Mouse (Mus musculus): ENCODE data around the gene Vmn1r1. TPM values are rescaled to one million over a fixed set of nuclear protein-coding genes. Genes with fewer than 3 reads are reported as not detected.
"Not testable (repeated sequence)": the region's sequence is repeated elsewhere in the genome, so short reads cannot be mapped to it uniquely, and the experiment has no call there.

Vmn1r1 gene
- polyA plus RNA-seq (2015; fragmentation: Nextera tagmentation; extraction: Ambion mirVana), result not detected in 2 replicates

DNA sequence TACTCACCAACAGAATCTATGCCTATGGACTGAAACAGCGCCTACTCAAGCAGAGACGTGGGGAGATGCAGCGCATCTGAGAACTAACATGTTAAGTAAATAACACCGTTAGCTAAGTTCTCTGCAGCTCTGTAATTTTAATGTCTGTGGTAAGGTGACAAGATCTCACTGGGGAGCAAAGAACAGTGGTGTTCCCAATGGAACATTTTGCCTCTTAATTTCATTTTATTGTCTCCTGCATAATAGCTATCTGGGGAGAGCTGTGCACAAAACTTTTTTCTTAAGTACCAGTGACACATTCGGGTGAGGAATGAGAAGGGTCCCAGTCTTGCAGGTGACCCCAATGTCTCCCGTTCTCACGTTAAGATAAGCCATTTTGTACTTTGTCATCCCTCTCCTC lies at the start of gene Vmn1r1:
Gene Vmn1r1, minus strand, starts transcription at position 101 of the 400 bp plus-strand sequence.
- ATAC-seq (ENCODE audit: low read depth), result no peak
- H3K9me3 ChIP-seq (replicated peaks; ENCODE audit: control insufficient read depth, low read length), result no peaks in the 10 kb centered on the region
- 64% methylated on average over 7 of the region's 7 CpGs for WGBS (ENCODE audit: insufficient replicate concordance)

DNA sequence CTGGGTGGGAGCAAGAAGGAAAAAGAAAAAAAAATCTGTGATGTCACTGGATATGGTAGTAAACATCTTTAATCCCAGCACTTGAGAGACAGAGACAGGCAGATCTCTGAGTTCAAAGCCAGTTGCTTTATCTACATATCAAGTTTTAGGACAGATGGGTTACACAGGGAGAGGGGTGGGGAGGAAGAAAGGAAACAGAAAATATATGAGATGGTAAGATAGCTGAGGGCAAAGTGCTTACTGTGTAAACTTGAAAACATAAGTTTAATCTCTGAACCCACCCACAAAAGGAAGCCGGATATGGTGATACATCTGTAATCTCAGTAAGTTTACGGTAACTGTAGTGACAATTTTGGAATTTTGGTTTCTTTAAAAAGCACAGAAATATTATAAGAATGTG lies 46.0 kb upstream of the Vmn1r1 start:
- no peaks in the 10 kb centered on the region for H3K36me3 ChIP-seq (ENCODE audit: control insufficient read depth, insufficient read depth)
- no peaks in the 10 kb centered on the region for H3K9me3 ChIP-seq (replicated peaks; ENCODE audit: control insufficient read depth, low read length)
- no peak overlapping the region for H3K27ac ChIP-seq (ENCODE audit: low read length)
- ATAC-seq (ENCODE audit: low read depth), result no peak
- WGBS (ENCODE audit: insufficient replicate concordance), result 55% methylated on average over 2 of the region's 2 CpGs
- H3K4me3 ChIP-seq (ENCODE audit: low read depth, low read length), result no peak overlapping the region
- no peak overlapping the region for H3K9ac ChIP-seq (ENCODE audit: low read depth, low read length)
- H3K4me2 ChIP-seq (ENCODE audit: low read depth, low read length), result no peak overlapping the region
- no peaks in the 10 kb centered on the region for H3K27me3 ChIP-seq (ENCODE audit: control insufficient read depth, insufficient read depth, low read depth, low read length)
- no peaks in the 10 kb centered on the region for H3K4me1 ChIP-seq (ENCODE audit: control insufficient read depth, low read depth, low read length)

More for the DNA sequence above, at the start of gene Vmn1r1:
- Histone ChIP-seq H3K9ac (ENCODE audit: low read depth, low read length) (no peak within 1 kb of the TSS), H3K4me2 (ENCODE audit: low read depth, low read length) (no peak within 1 kb of the TSS), H3K27me3 (ENCODE audit: control insufficient read depth, insufficient read depth, low read depth, low read length) (no peaks in the 10 kb centered on the region), H3K4me1 (ENCODE audit: control insufficient read depth, low read depth, low read length) (no peaks in the 10 kb centered on the region), H3K36me3 (ENCODE audit: control insufficient read depth, insufficient read depth) (no peaks in the 10 kb centered on the region), H3K4me3 (ENCODE audit: low read depth, low read length) (no peak within 1 kb of the TSS), H3K27ac (ENCODE audit: low read length) (no peak within 1 kb of the TSS)

DNA sequence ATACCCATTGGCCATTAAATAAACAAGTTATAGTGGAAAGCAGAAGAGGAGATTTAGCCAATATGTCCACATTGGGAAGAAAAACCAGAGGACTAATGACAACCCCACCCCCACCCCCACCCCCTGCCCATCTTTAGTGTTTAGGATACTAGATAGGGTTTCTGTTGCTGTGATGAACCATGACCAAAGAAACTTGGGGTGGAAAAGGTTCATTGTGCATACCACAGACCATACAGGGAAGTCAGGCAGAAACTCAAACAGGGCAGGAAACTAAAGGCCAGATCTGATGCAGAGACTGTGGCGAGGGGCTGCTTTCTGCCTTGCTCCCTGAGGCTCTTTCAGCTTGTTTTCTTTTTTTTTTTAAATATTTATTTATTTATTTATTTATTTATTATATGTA lies 28.3 kb upstream of the Vmn1r1 start:
- H3K4me2 ChIP-seq (ENCODE audit: low read depth, low read length), result no peak overlapping the region
- no peaks in the 10 kb centered on the region; the same call in 1 of the 2 replicates for H3K4me1 ChIP-seq (ENCODE audit: control insufficient read depth, low read depth, low read length)
- no peak overlapping the region for H3K9ac ChIP-seq (ENCODE audit: low read depth, low read length)
- no peak for ATAC-seq (ENCODE audit: low read depth)
- no peak overlapping the region for H3K4me3 ChIP-seq (ENCODE audit: low read depth, low read length)
- no peaks in the 10 kb centered on the region for H3K9me3 ChIP-seq (replicated peaks; ENCODE audit: control insufficient read depth, low read length)
- no peaks in the 10 kb centered on the region for H3K27me3 ChIP-seq (ENCODE audit: control insufficient read depth, insufficient read depth, low read depth, low read length)
- H3K27ac ChIP-seq (ENCODE audit: low read length), result no peak overlapping the region
- WGBS (ENCODE audit: insufficient replicate concordance), result 44% methylated on average over 1 of the region's 1 CpGs
- H3K36me3 ChIP-seq (ENCODE audit: control insufficient read depth, insufficient read depth), result no peaks in the 10 kb centered on the region

DNA sequence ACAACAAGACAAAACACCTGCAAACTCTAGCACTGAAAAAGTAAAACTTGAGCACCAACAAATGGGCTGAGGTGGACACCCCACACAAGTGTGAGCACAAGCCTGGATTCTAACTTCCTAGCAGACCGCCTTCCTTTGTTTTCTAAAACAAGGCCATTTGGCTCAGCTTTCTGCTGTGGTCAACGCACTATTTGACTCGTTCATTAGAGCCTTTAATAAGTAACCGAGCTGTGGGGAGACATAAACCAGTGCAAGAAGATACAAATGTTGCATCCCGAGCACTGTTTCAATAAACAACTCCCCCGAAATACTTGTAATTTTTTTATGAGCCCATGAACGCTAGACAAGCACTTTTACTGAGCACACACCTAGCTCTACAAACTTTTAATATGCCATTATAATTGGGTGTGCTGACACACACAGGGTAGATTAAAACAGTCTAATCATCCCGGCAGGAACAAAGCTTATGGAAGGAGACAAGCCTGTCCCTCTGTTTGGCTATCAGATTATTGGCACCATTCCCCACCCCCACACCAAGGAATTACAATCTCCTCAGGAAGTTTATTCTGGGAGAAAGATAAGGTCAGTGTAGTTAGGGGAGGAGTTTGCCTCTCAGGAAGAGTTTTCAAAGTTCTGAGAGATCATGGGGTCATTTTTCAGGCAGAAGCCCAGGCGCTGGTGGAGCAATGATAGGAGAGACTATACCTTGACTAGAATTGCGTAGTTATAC lies 27.7 kb upstream of the Vmn1r1 start:
- H3K9me3 ChIP-seq (replicated peaks; ENCODE audit: control insufficient read depth, low read length), result no peaks in the 10 kb centered on the region
- H3K9ac ChIP-seq (ENCODE audit: low read depth, low read length), result no peak overlapping the region
- H3K36me3 ChIP-seq (ENCODE audit: control insufficient read depth, insufficient read depth), result no peaks in the 10 kb centered on the region
- no peak overlapping the region for H3K27ac ChIP-seq (ENCODE audit: low read length)
- H3K27me3 ChIP-seq (ENCODE audit: control insufficient read depth, insufficient read depth, low read depth, low read length), result no peaks in the 10 kb centered on the region
- WGBS (ENCODE audit: insufficient replicate concordance), result 51% methylated on average over 10 of the region's 10 CpGs
- H3K4me3 ChIP-seq (ENCODE audit: low read depth, low read length), result no peak overlapping the region
- H3K4me1 ChIP-seq (ENCODE audit: control insufficient read depth, low read depth, low read length), result no peaks in the 10 kb centered on the region; the same call in 1 of the 2 replicates
- peak; percentile 16; the same call in 1 of the 2 replicates for ATAC-seq (ENCODE audit: low read depth)
- no peak overlapping the region for H3K4me2 ChIP-seq (ENCODE audit: low read depth, low read length)

DNA sequence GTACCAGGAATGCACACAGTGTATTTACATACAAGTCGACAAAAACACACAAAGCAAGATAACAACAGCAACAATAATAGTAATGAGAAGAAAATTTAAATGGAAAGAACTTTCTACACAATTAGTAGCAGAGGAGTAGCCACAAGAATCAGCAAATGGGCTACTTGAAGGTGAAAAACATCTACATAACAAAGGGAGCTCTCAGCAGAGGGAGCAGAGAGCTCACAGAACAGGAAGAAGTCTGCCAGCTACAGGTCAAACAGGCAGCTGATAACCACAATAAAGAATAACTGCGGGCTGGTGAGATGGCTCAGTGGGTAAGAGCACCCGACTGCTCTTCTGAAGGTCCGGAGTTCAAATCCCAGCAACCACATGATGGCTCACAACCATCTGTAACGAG lies 26.9 kb upstream of the Vmn1r1 start:
- Histone ChIP-seq H3K9ac (ENCODE audit: low read depth, low read length) (no peak overlapping the region), H3K27me3 (ENCODE audit: control insufficient read depth, insufficient read depth, low read depth, low read length) (no peaks in the 10 kb centered on the region), H3K4me1 (ENCODE audit: control insufficient read depth, low read depth, low read length) (no peaks in the 10 kb centered on the region; the same call in 1 of the 2 replicates), H3K4me2 (ENCODE audit: low read depth, low read length) (no peak overlapping the region), H3K4me3 (ENCODE audit: low read depth, low read length) (no peak overlapping the region), H3K27ac (ENCODE audit: low read length) (no peak overlapping the region), H3K9me3 (replicated peaks; ENCODE audit: control insufficient read depth, low read length) (no peaks in the 10 kb centered on the region), H3K36me3 (ENCODE audit: control insufficient read depth, insufficient read depth) (no peaks in the 10 kb centered on the region)
- WGBS (ENCODE audit: insufficient replicate concordance), result 43% methylated on average over 4 of the region's 5 CpGs
- ATAC-seq (ENCODE audit: low read depth), result no peak

DNA sequence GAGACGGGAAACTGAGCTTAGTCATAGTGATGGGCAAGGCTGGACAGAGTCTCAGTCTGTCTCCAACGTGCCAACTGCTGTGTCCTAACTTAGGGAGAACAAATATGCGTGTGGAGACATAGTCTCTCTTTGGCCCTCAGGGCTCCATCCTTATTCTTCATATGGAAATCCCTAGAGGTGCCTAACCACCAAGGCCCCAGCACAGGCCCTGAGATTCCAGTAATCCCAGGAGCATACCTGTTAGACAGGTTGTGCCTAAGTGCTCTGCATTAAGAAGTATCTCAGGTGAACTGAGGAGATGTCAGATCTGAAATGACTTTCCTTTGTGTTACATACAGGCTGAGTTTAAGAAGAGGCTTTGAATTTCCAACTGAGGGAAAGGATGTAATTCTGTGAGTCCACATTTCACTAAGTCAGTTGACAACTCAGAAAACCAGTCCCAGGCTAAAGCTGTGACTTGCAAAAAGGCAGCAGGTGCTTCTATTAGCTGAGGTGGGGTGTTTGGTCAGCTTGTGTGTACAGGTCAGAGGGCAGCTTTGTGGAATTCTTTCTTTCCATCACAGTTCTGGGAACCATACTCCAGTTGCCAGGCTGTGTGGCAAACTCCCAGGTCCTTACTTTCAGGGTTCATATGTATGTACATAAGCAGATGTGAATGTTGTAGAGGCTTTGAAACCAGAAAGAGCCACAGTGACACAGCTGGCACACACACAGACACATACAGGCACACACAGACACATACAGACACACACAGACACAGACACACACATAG lies 25.6 kb upstream of the Vmn1r1 start:
- no peak overlapping the region for H3K27ac ChIP-seq (ENCODE audit: low read length)
- peak; percentile 78 for ATAC-seq (ENCODE audit: low read depth)

DNA sequence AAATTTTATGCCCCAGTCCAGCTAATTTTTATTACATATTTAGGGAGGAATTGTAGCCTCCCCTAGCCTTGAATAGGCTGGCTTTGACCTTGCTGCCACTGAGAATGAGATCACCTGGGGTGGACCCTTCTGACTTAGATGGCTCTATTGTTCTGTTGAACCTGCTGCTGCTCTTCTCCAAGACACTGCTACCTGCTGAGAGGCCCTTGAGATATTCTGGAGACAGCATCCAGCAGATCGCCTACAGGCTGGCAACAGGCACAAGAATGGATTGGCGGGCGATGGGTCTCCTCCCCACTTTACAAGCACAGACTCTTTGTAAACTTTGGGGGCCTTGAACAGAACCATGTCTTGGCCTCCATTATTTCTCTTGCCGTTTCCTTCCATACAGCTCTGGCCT lies 18.2 kb upstream of the Vmn1r1 start:
- not testable (repeated sequence) for H3K27ac ChIP-seq (ENCODE audit: low read length); H3K4me3 ChIP-seq (ENCODE audit: low read depth, low read length); H3K4me1 ChIP-seq (ENCODE audit: control insufficient read depth, low read depth, low read length); H3K9me3 ChIP-seq (replicated peaks; ENCODE audit: control insufficient read depth, low read length); H3K27me3 ChIP-seq (ENCODE audit: control insufficient read depth, insufficient read depth, low read depth, low read length); H3K36me3 ChIP-seq (ENCODE audit: control insufficient read depth, insufficient read depth); H3K9ac ChIP-seq (ENCODE audit: low read depth, low read length); ATAC-seq (ENCODE audit: low read depth); H3K4me2 ChIP-seq (ENCODE audit: low read depth, low read length)
- 82% methylated on average over 4 of the region's 4 CpGs for WGBS (ENCODE audit: insufficient replicate concordance)

More for the DNA sequence above, 25.6 kb upstream of the Vmn1r1 start:
- Histone ChIP-seq H3K4me3 (ENCODE audit: low read depth, low read length) (no peak overlapping the region), H3K4me1 (ENCODE audit: control insufficient read depth, low read depth, low read length) (no peaks in the 10 kb centered on the region; the same call in 1 of the 2 replicates), H3K36me3 (ENCODE audit: control insufficient read depth, insufficient read depth) (no peaks in the 10 kb centered on the region), H3K9me3 (replicated peaks; ENCODE audit: control insufficient read depth, low read length) (no peaks in the 10 kb centered on the region), H3K27me3 (ENCODE audit: control insufficient read depth, insufficient read depth, low read depth, low read length) (no peaks in the 10 kb centered on the region), H3K9ac (ENCODE audit: low read depth, low read length) (no peak overlapping the region), H3K4me2 (ENCODE audit: low read depth, low read length) (no peak overlapping the region)
- 40% methylated on average over 3 of the region's 3 CpGs for WGBS (ENCODE audit: insufficient replicate concordance)

DNA sequence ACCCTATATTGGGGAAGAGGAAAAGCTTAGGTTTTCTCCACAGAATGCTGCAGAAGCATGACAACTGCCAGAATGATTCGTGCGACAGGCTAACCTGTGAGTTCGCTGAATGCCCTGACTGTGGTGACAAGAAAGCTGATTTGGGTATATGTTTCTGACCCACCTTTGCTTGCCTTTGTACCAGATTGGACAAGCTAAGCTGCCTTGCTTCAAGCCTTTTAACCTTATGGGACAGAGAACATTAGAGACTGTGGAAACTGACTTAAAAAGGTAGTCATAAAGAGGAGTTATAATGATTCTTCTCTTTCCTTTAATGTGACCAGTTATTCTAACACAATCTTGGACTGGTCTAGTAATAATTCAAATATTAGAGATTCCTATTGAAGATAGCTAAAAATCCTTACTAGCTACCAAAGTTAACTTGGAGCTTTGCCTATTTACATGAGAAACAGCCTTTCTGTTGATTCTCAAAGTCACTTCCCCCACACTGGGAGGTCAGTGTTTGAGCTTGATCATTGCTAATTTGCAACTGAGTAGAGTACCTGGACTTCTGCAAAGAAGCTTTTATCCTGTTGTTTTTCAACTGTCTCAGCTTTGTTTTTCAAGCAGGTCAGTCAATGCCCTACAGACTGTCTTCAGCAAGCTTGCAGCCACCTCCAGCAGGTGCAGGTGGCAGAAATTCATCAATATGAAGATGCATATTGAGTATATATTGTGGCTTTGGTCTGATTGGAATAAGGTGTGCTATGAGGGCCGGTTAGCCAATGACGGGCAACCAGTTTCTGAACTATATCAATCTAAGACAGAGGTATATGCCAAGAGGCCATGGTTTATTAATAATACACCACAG lies 17.4 kb upstream of the Vmn1r1 start:
- Histone ChIP-seq H3K36me3 (ENCODE audit: control insufficient read depth, insufficient read depth) (no peaks in the 10 kb centered on the region), H3K4me3 (ENCODE audit: low read depth, low read length) (no peak overlapping the region), H3K27me3 (ENCODE audit: control insufficient read depth, insufficient read depth, low read depth, low read length) (no peaks in the 10 kb centered on the region), H3K9ac (ENCODE audit: low read depth, low read length) (no peak overlapping the region), H3K4me2 (ENCODE audit: low read depth, low read length) (no peak overlapping the region), H3K27ac (ENCODE audit: low read length) (no peak overlapping the region), H3K4me1 (ENCODE audit: control insufficient read depth, low read depth, low read length) (no peaks in the 10 kb centered on the region), H3K9me3 (replicated peaks; ENCODE audit: control insufficient read depth, low read length) (no peaks in the 10 kb centered on the region)
- no peak for ATAC-seq (ENCODE audit: low read depth)
- WGBS (ENCODE audit: insufficient replicate concordance), result 68% methylated on average over 5 of the region's 5 CpGs
